Mouse (Mus musculus) thymus, postnatal 4 days (tissue): ENCODE data around the gene Iqcf1.

Source experiments
- DNase-seq: peaks from one replicate; pipeline ENCODE4 v3.0.0; 2021

Iqcf1 gene

DNA sequence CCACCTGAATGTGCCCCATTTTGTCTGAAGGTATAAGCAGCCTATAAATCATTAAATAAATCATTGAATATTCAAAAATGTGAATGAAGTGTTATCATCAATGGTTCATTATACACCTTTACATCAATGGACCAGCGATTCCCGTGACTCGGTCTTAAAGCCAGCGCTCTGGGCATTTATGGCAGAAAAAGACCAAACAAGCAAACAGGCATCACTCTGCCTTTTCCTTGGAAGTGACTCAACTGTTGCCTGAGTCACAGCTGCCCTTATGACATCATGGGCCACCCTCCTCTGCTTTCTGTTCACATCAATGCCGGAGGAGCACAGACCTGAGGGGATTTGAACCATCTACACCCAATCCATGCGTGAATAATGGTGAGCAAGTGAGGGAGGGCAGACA, at the start of gene Iqcf1:
Gene Iqcf1 (plus strand): TSS at position 301 of the 400 bp plus-strand sequence.
- DNase-seq = no peak

DNA sequence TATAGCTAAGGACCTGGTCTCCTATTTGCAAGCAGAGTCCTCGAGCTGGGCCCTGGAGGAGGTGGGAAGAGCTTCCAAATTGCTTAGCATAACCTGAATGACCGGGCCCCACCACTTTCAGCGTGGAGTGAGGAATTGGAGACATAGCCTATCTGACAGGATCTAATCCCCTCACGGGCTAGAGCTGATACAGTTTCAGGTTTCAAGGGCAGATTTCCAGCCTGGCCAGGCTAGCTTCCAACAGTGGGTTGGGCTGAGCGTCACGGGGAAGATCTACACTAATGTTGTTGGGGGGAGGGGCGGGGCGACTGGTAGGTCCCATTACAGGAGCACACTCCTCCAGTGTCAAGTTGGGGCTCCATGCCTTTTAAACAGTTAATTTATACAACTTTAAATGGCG, 49.1 kb upstream of the Iqcf1 start:
- DNase-seq = no peak

DNA sequence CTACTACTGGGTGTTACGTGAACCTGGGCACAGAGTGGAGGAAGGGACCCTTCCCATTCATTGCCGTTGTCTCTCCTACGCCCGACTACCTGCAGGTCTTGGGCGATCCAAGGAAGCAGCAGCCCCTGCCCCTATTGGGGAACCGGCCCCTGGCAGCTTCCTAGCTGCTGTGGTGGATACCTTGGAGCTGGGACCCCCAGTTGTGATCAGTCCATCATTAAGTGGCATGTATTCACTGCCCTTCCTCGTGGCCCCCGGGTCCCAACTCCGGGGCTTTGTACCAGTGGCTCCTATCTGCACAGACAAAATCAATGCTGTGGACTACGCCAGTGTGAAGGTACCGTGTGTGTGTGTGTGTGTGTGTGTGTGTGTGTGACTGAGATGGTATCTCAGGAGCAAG, 48.5 kb upstream of the Iqcf1 start:
- no peak for DNase-seq

DNA sequence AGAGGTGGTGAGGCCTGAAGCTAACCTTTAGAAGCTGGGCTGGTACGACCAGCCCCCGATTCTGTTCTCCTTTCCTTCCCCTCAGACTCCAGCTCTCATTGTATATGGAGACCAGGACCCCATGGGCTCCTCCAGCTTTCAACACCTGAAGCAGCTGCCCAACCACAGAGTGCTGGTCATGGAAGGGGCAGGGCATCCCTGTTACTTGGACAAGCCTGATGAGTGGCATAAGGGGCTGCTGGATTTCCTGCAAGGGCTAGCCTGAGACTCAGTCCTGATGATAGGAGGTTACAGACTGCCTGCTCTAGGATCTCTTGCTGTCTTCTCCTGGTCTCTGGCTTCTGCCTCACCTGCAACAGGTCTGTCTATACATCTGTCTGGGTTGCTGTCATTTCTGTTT, 47.9 kb upstream of the Iqcf1 start:
- no peak for DNase-seq

DNA sequence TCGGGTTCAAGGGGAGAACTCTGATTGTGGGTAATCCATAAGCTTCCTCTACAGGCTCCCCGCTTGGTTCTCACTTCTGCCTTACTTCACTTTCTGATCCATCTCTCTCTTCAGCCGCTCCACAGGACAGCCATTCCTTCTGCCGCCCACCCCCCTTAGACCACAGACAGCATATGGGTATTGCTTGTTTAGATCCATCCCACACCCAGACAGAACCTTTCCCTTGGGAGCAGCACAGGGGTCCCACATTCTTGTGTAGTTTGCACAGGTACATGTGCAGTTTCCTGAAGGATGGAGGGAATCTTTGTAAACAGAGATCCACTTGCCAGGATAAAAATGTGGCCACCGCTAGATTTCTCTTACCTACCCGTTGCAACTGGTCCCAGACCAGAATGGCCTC, 47.4 kb upstream of the Iqcf1 start:
- DNase-seq = no peak

DNA sequence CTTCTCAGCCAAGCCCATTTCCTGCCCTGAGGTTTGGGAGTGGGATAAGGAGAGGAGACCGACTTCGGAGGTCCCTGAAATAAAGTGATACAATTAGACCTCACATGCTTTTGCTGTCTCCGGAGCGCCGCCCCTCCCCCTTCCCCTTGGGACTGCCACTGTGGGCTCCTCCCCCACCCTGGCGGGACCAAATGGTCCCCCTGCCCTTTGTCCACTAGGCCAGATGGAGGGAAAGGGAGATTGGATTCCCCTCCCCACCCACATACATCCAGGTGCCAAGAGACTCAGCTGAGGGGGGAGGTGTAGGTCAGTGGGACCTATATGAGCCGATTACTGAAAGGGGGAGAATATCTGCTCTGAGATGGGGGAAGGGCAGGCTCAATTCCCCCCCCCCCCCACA, 46.9 kb upstream of the Iqcf1 start:
- DNase-seq = no peak

DNA sequence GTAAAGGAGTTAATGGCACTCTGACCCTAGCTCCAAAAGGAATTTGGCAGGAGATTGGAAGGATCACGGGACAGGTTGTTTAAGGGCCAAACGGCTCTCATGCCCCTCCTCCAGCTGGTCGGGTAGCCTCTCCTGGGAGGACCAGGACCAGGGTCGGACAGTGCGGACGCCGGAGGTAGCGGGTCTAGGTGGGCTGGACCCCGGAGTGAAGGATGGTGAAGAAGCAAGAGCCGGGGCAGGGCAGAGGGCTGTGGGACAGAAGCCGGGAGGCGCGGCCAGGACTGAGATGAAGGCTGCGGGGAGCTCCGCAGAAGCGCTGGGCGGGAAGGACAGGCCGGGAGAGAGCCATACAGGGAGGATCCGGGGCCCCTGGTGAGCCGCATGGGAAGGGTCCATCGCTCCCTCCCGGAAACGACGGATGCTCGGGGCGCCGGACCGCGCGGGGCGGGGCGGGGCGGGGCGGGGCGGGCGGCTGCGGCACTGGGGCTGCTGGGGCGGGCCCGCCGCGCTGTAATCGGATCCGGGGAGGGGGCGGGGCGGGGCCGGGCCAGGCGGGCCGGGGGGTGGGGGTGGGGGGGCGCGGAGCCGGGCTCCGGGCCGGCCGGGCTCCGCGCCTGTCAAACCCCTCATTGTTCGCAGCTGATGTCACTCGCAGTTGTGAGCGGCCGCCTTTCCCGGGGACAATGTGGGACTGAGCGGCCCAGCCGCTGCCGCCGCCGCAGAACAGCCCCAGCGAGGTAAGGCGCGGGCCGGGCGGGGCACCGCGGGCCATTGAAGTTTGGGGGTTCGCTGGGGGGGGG, 46.3 kb upstream of the Iqcf1 start, which contains the start of gene Pcbp4:
Gene Pcbp4 (plus strand): TSS at position 21 of the 800 bp plus-strand sequence.
- peak; percentile 61 for DNase-seq

DNA sequence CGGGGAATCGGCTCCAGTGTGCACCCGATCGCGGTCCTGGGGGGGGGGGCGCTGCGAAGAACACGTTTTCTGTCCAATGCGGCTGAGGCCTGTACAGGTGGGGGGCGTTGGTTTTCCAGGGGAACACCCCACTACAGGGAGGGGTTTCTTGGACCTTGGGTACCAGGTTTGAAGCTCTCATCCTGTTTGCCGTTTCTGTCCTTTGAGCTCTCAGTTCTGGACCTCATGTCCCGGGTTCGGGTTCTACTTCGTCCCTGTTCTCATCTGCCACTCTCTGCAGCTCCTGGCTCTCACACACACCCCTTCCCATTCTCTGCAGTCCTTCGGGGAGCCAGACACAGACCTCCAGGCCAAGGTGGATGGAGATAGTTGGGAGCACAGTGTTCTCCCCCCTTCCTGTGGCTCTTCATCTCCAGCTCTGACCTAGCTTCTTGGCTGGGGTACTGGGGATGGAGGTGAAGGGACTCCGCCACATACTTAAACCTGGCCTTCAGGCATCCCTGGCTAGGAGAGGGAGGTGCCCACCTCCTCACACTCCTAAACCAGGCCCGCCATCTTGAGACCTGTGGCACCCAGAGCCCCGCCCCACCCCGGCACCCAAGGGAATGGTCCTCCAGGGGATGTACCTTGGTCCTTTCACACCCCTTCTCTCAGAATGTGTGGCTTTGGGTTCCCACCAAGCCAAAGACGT, 45.6 kb upstream of the Iqcf1 start:
- no peak for DNase-seq

DNA sequence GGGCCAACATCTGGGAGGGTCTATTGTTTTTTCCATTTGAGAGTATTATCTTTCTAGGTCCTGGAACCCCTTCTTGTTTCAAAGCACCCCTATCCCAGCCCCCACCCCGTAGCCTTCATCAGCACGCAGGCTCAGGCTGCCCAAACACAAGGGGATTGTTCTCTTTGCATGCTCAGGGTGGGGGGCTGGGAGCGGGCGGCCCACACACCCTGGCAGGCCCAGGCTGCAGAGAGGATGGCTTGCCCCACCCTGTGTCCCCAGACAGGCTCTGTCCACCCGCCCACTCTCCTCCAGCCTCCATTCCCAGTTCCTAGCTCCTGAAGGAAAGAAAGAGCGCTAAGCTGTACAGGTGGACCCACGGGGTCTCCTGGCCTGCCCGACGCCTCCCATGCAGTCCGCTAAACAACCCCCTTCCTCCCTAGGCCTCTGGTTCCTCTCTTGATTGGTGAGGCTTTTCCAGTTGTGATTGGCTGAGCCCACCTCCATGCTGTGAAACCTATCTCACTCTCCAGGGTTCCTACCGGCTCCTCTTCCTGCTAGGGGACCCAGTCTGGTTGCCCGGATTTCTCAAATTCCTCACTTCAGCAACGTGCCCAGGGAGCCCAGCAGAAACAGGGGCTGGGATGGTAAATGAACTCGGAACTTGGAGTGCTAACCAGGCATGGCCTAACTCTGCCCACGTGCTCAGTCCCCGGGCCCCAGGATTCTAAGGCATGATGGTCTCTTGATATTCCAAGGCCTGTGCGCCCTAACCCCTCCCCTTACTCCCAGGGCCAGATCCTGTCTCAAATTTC, 44.7 kb upstream of the Iqcf1 start:
- no peak for DNase-seq

DNA sequence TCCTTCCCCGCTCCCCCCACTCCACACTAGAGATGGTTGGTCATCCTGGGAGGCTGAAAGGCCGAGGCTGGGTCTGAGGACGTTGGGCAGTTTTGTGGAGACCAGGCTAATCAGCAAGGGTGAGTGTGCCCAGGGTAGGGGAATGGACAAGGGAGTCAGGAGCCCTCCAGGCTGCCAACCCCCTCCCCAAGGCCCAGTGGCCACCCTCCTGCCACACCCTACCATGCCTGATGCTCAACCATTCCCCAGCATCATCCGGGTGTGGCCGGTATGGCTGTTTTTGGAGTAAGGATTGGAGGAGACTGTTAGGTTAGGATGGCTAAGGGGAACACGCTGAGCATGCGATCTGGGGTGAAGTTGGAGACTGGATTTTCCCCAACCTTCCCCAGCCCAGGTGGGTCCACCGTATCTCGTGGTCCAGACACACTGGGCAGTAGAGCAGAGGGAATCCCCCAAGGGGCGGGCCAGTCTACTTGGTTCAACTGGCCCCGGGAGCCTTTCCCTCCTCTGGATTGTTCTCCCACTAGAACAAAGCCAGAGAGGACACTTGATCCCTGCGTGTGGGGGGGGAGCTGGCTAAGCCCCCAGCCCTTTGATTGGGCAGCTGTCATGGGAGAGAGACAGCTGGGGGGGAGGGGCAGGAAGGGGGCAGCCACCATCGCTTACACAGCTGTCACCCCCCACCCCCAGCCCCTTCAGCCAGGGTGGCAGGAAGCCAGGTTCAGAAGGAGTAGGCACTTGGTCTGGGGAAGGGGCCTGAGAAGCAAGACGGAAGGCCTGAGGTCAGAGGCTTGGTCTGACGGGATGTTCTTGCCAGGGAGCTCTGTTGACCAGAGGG, 43.2 kb upstream of the Iqcf1 start:
- no peak for DNase-seq

DNA sequence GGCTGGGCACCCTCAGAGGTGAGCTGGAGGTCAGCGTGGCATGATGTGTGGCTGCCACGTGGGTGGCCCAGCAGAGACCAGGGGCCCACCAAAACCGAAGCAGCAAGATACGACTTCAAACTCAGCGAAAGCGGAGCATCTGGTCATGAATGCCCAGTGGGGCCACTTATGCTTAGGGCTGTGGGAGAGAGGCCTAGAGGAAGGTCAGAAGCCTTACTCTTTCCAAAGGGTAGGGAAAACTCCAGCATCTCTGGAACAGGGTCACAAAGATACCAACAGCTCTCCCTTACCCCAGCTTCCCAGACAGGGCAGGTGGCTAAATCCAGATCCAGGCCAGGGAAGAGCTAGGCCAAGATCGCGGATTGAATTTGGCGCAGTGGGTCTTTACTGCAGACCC, 42.6 kb upstream of the Iqcf1 start:
- DNase-seq = no peak

DNA sequence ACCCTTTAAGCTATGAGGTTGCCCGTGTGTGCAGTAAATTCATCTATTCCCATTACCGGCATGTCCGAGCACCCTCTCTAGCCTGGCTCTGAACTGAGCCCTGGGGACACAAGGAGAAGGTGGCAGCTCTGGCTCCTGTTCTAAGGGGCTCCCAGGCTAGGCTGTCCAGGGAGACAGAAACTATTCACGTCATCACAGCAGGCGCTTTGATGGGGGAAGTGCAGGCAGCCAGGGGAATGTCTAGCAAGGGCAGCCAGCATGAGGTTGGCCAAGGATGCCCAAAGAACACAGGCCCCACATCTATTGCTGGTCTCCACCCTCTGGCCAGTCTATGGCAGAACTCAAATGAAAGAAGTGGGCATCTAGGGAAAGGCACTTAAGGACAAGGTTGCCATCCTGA, 41.8 kb upstream of the Iqcf1 start:
- no peak for DNase-seq

DNA sequence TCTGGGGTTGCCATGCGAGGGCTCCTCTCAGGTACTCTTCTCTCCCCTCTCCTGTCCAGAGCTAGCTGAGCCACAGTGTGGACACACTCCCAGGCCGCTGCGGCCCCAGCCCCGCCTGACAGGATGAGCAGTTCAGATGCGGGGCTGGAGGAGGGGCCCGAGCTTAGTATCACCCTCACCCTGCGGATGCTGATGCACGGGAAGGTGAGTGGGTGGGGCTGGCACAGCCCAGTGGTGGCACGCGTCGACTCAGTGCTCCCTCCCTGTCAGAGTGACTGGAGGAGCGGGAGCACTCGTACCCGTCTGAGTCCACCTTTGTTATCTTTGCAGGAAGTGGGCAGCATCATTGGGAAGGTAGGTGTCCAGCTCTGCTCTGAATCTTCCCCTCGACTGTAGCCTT, 39.8 kb upstream of the Iqcf1 start:
- DNase-seq = no peak

DNA sequence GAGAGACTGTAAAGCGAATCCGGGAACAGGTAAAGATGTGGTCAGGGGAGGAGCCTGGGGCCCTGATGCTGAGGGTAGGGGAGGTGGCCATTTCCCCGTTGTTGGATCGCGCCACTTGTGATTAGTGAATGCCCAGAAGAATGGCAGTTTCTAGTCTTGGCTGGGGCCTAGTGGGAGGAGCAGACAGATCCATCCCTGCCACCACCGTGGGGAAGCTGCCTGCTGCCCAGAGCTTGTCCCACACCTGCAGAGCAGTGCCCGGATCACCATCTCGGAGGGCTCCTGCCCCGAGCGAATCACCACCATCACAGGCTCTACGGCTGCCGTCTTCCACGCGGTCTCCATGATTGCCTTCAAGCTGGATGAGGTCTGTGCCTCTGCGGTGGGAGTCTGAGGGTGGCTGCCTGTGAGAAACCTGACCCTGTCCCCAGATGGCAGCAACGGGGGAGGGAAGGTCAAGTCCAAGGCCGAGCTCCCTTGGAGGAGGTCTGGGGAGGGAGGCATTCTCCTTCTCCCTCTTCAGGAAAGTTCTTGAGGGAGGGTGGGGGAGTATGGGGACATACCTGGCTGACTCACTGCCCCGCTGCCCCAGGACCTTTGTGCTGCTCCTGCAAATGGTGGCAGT, 39.3 kb upstream of the Iqcf1 start:
- no peak for DNase-seq

DNA sequence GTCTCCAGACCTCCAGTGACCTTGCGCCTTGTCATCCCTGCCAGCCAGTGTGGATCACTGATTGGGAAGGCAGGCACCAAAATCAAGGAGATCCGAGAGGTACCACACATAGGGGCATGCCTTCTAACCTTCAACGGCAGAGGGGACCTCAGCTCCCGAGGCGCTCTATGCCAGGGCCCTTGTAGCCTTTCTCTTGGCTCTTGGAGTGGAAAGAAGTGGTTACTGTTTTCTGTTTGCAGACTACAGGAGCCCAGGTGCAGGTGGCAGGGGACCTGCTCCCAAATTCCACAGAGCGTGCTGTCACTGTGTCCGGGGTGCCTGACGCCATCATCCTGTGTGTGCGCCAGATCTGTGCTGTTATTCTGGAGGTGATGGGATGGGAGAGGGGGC, 38.7 kb upstream of the Iqcf1 start:
- DNase-seq = no peak

DNA sequence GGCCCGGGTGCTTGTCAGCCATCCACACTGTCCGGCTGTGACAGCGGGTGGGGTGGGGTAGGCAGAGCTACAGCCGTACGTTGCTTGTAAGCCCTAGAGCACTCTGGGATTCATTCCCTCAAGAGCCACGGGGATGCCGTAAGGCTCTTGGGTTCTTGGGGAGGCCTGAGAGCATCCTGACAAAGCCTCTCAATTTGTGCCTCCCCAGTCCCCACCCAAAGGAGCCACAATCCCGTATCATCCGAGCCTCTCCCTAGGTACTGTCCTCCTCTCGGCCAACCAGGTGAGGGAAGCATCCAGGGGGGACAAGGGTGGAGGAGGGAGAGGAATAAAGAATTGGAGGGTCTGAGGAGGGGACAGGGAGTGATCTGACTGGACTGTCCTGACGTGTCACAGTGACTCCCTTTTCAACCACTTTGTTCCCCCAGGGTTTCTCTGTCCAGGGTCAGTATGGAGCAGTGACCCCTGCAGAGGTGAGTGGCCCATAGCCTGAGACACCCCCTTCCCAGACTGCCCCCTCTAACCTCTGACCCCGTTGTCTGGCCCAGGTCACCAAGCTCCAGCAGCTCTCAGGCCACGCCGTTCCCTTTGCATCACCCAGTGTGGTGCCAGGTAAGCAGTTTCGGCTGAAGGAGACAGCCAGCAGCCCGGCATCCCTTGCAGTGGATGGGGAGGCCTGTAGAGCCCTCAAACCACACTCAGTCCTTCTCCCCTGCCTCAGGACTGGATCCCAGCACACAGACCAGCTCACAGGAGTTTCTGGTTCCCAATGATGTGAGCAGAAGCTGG, 37.9 kb upstream of the Iqcf1 start:
- no peak for DNase-seq

DNA sequence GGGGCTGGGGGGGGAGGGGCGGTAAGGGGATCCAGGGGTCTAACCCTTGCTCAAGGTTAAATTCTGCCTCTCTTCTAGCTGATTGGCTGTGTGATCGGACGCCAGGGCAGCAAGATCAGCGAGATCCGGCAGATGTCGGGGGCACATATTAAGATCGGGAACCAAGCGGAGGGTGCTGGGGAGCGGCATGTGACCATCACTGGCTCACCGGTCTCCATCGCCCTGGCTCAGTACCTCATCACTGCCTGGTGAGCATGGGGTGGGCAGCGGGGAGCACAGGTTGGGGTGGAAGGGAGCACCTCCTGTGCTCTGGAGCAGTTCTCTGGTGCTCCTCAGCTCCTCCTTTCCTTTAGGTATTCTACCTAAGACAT, 37.4 kb upstream of the Iqcf1 start:
- DNase-seq = no peak

DNA sequence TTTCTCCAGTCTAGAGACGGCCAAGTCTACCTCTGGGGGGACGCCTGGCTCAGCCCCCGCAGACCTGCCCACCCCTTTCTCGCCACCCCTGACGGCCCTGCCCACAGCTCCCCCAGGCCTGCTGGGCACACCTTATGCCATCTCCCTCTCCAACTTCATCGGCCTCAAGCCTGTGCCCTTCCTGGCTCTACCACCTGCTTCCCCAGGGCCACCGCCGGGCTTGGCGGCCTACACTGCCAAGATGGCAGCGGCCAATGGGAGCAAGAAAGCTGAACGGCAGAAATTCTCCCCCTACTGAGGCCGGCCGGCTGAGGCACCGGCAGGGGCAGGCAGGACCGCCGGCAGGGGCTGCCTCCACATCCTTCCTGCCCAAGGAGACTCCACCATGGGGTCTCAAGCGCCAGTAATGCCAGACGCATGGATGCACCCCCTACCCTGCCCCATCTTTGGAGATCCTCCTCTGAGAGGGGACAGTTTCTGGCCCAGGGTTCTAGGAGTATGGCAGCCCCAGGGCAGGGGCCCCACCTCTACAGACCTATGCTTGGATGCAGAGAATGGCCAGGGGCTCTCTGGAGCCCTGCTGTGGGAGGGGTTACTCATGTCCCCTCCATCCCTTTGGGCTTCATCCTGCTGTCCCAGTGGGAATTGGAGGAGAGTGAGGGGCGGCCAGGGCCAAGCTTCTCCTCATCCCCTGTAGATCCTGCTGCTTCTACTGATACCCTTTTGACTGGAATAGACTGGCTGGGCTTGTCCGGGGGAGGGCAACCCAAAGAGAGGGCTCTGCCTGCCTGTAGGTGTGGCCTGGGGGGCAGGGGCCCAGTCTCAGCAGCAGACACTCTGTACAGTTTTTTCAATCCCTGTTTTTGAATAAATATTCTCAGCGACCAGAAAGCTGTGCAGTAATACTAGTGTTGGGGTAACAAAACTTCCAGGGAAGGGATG, 36.4 kb upstream of the Iqcf1 start:
- DNase-seq = no peak

DNA sequence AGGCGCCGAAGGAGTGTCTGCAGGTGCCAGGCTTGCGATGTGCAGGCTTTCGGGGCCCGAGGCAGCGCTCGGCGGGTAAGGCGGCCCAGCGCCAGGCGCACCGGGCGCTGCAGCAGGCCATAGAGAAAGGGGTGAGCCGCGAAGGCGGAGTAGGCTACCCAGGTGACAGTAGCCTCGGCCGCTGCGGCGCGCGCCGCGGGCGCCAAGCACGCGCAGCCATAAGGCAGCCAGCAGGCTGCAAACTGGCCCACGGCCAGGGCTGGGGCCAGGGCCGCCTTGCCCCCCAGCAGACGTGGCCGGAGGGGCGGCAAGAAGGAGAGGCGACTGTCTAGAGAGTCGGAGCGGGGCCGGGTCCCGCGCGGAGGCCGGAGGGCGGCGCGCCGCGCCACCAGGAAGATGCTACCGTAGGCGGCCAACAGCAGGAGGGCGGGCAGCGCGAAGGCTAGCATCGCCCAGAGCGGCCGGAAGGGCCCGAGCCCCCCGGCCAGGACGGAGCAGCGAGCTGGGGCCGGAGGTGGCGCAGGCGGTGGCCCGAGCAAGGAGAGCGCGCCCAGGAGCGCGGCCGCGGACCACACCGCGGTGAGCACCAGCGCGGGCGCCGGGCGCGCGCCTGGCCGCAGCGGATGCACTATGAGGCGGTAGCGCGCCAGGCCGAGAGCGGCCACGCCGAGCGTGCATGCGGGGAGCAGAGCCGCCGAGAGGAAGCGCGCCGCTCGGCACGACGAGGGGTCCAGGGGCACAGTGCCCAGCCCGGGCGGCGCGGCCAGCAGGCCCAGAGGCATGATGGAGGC, 34.8 kb upstream of the Iqcf1 start:
- DNase-seq = peak; percentile 57
